Mouse (Mus musculus) adrenal gland, adult 2 months (tissue): ENCODE measurements at regions not wholly inside any gene's neighbourhood (a gene's known extent, or its start where the extent isn't known, plus 50 kb on each side); places are given as distances from the start of the nearest gene placed in this dataset.

Experiments used
- microRNA-seq, 2 experiments: library from miRNA; unstranded; fragments of <30 nt; microRNA quantifications; one replicate each; pipeline ENCODE4 v1.2.0; 2021

Small RNA genes lying in the stretch of these regions (microRNA-seq; reads per million reads assigned to microRNA genes)
- gene Gm44358, result 0 reads per million in 2 experiments
